Mouse (Mus musculus) testis, adult 2 months (tissue): Measurements from ENCODE around the gene Auts2.

ENCODE experiments used
- CTCF ChIP-seq: fragments of 200-500 bp; IDR thresholded peaks from 2 replicates; pipeline ENCODE4 v1.5.1; 2012; ENCODE audit warnings: low read depth, mild to moderate bottlenecking, inconsistent platforms, low read length, moderate library complexity; ENCODE audit not compliant: control insufficient read depth, insufficient read depth, insufficient replicate concordance
- POLR2A ChIP-seq: fragments of 200-500 bp; IDR thresholded peaks from 2 replicates; pipeline ENCODE4 v1.6.1; 2012; ENCODE audit warnings: low read depth, mild to moderate bottlenecking, inconsistent platforms, low read length, moderate library complexity; ENCODE audit not compliant: control insufficient read depth

GRCm38 (mm10) chr5:131971901-131972300 lies 571.2 kb downstream of the Auts2 start:
- TF ChIP-seq POLR2A (no peak), CTCF (no peak)
